Mouse (Mus musculus): ENCODE results near the gene Myl12a.
"Not testable (repeated sequence)": the region's sequence is repeated elsewhere in the genome, so short reads cannot be mapped to it uniquely, and the experiment has no call there.

The Myl12a gene

DNA sequence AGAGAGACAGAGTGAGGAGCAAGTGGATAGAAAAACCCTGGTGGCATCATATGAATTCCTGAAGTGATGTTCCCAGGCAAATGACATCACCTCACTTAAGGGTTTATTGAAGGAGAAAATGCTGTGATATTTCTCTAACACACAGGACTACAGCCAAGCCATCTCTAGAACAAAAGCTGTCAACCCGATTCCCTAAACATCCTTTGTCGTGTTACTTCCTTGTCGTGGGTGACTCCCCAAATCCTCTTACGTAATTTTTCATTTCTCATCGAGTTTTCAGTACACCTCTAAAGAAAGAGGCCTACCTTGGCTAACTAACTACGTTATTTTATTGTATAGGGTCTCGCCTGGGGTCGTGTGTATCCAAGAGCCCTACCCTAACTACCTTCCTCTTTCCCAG is 13.2 kb downstream of the Myl12a start:
- no peak for DNase-seq (ENCODE audit: low read depth, low spot score)

DNA sequence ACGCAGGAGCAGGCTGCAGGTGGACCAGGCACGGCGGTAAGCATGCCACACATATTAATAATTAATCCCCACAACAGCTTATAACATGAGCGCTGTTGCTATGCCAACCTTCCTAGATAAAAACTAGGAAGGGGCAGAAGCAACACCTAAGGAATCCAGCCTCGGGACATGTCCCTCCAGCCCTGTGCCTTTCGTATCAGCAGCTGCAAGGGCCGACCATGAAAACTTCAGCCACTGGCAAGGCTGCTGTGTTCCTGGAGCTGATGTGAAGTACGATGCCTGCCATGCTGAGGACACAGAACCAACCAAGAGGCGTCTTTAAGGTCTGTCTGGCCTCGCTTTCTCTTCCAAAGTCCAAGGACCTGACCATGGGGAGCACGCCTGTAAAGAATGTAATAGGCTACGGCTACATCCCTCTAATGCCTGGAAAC is 14.3 kb downstream of the Myl12a start:
- DNase-seq (ENCODE audit: low read depth, low spot score) = no peak

DNA sequence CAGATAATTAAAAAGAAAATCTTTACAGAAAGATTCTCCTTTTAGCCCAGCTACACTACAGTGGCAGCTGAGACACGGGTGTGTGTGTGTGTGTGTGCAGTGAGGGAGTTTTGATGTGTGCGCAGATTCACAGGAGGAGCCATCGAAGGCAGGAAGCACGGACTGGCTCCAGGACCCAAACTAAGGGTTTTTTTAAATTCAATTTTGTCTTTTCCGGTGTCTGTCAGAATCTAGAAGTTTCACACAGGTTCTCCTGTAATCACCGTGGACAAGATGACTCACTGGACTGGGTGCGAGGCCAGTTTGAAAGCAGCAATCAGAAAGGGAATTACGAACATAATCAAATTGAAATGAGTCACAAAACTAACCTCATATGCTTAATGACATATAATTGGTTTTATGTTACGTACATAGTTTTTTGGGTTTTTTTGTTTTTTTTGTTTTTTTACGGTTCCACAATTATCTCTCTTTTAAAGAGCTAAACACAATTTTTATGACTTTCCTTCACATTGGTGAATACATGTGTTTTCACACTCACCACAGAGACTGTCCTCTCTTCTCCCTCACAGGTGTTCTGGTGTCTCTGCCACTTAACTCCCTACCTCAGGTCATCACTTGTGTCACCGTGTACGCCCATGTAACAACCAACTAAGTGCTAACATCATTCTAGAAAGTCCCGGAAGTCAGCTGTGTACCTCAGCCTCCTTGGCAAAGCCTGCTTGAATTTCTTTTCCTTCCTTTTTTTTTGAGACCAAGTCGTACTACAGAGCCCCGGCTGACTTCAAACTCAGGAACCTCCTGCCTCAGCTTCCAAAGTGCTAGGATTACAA is 15.6 kb downstream of the Myl12a start:
- DNase-seq (ENCODE audit: low read depth, low spot score) = no peak

DNA sequence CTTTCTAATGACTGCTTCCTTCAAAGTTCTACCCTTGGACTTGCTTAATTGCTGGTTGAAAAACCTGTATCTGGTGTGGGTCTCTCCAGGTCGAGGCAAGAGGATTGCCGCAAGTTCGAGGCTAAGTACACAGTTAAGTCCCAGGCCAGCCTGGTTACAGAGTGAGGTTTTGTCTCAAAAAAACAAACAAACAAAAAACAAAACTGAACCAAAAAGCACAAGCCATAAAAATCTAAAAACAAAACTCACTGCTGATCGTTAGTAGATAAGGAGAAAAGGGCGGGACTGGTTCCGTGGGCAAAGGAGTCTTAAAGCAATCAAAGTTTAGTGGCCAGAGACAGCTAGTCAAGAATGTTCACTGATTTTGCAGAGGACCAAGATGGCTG is 16.3 kb downstream of the Myl12a start:
- no peak for DNase-seq (ENCODE audit: low read depth, low spot score)

DNA sequence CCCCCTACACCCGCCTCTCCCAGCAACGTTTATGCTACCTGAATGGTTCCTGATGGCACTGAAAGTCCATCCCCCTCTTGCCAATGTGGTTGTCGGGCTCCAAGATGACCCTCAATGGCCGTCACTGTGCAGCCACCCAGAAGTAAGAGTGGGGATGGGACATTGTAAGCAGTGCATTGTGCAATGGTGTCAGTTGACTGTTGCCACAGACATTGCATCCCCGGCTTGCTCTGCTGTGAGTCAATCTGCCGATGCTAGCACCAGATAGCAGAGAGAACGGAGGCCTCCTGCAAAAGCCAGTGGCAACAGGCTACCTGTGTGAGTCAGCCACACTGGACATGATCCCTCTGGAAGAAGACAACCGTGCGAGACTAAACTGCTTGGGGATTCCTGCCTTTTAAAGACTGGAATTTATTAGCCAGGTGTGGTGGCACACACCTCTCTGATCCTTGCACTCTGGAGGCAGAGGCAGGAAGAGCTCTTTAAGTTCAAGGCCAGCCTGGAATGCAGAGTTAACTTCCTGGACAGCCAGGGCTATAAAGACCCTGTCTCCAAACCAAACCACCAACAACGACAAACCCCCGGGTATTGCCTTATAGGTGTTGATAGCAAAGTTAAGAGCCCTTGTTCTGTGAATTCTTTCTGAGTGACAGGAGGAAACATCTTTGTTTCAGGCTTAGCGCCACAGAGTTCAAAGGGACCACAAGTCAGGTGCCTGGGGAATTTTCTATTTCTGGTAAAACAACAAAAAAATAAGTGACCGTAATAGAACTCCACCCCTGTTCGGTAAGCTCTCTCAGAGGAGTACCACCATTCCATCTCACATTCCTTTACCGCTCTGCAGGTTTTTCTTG is 16.9 kb downstream of the Myl12a start:
- no peak for DNase-seq (ENCODE audit: low read depth, low spot score)

DNA sequence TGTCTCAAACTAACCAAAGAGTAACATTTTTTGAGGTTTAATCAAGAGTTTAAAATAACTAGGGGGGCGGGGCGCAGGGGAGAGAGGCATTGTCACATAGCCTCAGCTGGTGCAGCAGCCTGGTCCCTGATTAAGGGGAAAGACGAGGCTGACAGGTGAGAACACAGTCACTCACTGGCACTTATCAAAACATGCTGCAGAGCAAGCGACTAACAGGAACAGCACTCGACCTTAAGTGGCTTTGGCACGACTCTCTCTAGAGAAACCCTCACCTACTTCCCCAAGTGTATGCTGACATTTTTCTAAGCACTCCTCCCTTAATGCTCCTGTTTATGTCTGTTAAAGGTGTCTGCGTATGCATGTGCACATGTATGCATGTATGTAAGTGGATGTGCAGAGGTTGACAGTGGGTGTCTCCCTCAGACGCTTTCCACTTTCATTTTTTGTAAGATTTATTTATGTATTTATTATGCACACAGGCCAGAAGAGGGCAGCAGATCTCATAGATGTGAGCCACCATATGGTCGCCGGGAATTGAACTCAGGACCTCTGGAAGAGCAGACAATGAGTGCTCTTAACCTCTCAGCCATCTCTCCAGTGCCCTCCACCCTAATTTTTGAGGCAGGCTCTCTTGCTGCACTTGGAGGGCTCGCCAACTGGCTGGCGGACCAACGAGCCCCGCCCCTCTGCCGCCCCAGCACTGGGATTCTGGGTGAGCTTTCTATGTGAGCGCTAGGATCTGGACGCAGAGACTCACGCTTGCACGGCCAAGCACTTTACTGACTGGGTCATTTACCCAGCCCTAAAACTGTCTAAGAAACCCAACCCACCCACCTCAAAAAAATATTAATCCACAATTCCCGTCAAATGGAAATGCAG is 23.1 kb downstream of the Myl12a start:
- DNase-seq (ENCODE audit: low read depth, low spot score) = no peak

DNA sequence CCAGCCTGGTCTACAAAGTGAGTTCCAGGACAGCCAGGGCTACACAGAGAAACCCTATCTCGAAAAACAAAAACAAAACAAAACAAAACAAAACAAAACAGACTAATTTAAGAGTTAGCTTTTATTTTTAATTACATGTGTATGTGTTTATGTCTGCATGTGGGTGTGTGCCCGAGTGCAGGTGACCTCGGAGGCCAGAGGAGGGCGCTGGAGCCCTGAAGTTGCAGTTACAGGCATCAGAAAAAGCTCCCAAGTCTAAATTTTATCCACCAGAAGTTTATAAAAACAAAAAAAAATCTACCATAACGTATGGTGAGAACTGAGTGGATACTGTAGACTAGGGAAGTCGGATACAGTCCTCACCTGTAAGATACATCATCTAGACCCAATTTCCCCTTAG is 24.9 kb downstream of the Myl12a start:
- no peak for DNase-seq (ENCODE audit: low read depth, low spot score)

DNA sequence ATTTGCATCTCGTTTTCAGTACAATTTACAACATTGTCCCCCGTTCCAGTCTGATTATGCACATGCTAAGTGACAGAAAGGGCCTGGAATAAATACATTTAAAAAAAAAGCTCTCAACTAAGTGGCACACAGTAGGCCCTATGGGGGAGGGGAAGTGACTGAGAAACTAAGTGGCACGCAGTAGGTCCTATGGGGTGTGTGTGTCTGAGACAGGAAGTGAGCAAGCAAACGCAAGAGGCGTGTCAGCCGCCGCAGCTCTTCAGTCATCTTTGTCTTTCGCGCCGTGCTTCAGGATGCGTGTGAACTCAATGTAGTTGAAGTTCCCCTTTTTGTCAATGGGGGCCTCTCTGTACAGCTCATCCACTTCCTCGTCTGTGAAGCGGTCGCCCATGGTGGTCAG is 28.6 kb downstream of the Myl12a start:
- DNase-seq (ENCODE audit: low read depth, low spot score) = not testable (repeated sequence)

DNA sequence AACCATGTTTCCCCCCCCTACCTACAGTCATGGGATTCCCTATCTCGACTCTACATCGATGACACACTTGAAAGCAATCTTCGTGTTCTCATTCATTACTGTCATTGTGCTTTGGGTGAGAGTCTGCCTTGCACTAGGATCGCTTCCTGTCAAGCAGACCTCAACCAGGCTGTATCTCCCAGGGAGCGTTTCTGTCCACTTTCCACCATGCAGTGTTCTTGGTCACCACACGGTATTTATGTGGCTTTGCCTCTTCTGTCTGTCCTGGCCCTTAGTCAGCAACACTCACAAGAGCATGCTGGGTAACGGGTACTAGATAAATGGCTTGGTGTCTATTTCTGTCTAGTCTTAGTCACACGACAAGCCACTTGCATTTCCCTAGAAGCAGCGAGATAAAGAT is 29.3 kb downstream of the Myl12a start:
- no peak for DNase-seq (ENCODE audit: low read depth, low spot score)

DNA sequence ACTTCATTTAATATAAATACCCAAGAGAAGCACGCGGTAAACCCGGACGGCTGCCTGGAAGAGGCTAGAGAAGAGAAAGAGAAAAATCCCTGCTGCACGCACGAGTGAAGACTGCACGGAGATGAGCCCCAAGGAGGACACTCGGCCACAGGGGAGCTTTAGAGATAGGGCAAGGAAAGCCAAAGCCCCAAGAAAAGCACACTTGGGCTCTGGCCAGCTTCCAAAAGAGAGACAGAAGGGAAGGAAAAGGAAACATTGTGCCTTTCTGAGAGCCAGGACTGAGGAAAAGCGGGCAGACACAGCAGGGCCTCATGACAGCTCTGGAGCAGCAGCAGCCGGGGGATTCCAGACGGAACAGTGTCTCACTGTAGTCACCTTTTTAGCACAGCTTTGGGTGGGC is 31.5 kb downstream of the Myl12a start:
- no peak for DNase-seq (ENCODE audit: low read depth, low spot score)

DNA sequence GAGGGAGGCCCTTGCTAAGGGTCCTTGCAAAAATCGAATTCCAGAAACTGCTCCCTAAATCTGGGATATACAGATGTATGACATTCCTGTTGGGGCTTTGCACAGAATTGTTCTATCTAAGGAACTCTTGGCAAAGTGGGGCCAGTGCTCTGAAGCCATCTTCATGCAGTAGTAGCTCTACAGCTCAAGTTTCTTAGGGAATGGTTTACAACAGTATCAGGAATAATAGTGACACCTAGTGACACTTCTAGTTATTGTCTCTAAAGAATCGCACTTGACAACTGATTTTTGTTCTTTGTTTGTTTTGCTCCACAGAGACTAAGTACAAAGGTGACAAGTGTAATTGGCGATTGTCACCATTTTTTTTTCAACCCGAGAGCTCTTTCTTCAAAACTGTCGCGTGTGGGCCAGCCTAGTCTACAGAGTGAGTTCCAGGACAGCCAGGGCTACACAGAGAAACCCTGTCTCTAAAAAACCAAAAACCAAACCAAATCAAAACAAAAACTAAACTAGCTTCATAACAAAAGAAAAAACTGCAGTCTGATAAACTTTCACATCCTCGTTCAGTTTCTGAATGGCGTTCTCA is 34.0 kb downstream of the Myl12a start:
- peak; percentile 43 for DNase-seq (ENCODE audit: low read depth, low spot score)

DNA sequence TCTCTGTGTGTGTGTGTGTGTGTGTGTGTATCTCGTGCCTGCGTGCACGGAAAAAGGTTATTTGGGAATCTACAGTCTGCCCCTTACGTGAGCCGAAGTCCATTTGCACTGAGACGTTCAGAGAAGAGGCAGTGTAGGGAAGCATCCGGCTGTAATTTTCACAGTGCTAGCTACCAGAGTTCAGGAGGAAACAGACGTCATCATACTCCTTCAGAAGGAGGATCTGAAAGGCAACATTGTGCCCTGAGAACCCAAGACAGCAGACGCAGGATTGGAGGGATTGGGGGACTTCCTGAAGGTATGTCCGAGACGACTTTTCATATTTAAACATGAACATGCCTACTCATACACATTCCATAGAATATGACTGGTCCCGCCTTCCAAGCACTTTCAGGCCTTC is 35.0 kb downstream of the Myl12a start:
- no peak for DNase-seq (ENCODE audit: low read depth, low spot score)

DNA sequence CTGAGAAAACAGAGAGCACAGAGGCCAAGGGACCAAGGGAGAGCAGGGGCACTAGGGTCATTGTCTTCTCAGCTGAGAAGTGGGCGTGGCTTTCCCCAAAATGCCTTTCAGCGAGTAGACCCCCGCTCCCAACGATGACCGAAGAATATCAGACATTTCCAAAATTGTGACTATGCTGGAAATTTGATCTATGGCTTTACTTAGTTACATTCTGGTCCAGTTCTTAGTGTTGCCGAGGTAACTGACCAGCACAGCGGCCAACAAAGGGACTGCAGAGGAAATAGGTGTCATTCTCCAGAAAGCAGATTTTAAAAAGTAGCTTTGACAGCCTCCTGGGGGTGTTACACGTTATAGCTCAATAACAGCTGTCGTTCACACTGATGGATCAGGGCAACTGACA is 35.5 kb downstream of the Myl12a start:
- no peak for DNase-seq (ENCODE audit: low read depth, low spot score)

DNA sequence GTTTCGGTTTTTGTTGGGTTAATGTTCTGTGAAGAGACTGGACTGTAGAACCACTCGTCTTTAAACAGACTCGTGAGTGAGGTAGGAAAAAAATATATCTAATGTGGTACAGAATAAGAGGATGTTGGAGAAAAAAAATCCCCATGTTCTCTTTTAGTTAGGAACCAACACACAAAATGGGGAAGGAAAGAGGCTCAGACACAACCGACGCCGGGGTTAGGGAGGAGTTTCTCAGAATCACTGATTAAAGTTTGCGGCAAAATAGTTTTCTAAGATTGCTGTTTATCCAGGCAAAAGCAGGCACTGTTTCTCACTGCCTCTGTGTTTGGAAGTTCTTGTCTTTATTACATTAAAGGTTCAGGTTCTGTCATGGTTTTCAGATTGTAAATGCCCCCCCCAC is 36.6 kb downstream of the Myl12a start:
- DNase-seq (ENCODE audit: low read depth, low spot score) = no peak

DNA sequence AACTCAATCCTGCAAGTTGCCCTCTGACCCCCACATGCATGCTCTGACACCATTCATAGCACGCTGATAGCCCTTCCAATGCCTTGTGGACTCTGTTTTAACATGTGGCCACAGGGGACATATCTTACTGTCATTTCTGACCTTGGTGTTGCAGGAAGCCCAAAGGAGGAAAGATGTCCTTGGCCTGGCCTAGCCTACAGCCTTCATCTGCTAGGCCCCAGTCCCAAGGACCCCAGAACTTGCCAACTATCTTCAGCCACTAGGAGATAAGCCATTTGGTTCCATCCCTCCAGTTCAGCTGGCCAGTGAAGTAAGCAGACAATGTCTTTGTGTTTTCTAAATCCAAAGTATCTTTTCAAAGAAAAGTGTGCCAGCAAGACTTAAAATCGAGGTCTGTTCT is 37.4 kb downstream of the Myl12a start:
- no peak for DNase-seq (ENCODE audit: low read depth, low spot score)

DNA sequence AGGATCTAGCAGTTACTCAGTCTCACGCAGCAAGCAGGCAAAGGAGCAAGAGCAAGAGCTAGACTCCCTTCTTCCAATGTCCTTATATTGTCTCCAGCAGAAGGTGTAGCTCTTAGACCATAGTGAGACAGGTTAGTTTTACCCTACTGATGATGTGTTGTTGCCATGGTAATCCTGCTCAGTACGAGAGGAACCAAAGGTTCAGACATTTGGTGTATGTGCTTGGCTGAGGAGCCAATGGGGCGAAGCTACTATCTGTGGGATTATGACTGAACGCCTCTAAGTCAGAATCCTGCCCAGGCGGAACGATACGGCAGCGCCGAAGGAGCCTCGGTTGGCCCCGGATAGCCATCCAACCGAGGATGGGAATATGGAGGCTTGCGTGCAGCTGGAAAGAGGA is 39.1 kb downstream of the Myl12a start:
- peak; percentile 16 for DNase-seq (ENCODE audit: low read depth, low spot score)

DNA sequence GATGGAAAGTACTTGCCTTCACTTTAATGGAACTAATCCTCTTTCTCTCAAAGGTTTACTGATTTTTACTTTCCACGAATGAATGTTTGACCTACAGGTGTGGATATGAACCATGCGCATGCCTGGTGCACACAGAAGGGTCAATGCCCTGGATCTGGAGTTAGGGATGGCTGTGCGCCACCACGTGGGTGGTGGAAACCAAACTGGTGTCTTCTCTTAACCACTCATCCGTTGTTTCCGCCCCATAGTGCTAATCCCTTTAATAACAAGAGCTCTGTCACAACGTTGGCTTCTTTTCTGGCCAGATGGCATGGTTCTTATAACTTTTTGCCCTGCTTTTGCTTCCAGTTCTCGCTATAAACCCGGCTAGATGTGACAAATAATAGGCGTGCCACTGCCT is 51.4 kb downstream of the Myl12a start:
- DNase-seq (ENCODE audit: low read depth, low spot score) = no peak

DNA sequence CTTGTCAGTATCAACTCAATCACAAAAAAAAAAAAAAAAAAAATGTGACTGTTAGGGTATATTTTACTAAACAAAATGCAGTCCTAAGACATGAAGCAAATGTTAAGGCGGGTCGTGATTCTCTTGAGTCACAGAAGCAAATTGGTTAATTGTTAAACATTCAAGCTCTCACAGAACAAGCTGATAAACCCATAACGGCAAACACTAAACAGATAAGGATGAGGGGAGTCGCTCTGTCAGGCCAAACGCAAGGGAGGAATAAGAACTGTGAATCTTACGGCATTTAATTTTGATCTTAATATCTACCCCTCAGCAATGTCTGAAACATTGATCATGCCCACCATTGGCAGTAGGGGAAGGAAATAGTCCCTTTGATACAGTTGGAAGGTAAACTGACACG is 53.5 kb downstream of the Myl12a start:
- DNase-seq (ENCODE audit: low read depth, low spot score) = no peak

DNA sequence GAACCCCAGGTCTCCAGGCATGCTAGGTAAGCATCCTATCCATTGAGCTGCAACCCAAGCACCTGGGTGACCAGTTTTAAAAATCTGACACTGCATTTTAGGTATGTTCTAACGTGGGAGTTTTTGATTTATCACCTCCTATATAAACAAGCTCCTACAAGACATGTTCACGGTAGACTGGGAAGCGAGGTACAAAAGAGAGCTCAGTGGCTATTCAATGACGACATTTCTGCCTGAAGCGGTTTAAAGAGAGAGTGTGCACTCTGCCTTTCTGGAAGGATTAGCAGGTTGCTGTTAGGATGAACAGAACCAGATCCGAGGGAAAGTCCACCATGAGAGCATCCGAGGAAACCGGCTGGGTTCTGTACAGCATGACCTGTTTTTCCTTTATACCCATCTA is 54.0 kb downstream of the Myl12a start:
- DNase-seq (ENCODE audit: low read depth, low spot score) = no peak

DNA sequence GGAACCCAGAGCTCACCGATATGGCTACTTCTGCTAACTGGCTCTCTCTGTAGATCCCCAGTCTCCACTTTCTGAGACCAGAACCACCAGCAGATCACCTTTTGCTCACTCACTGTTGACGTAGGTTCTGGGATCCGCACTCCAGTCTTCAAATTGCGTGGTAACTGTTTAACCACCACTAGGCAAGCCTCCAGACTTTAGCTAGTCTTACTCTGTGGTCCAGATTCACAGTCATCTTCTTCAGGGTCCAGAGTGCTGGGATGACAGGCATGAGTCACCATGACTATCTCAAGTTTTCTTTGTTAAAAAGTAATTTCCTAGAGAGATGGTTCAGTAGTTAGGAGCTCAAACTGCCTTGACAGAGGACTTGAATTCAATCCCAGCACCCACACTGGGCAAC is 58.9 kb downstream of the Myl12a start:
- DNase-seq (ENCODE audit: low read depth, low spot score) = no peak

All from retina, postnatal 7 days (tissue).